Mouse (Mus musculus): ENCODE results near the gene Rhbdl3. TPM values are rescaled to one million over a fixed set of nuclear protein-coding genes. Genes with fewer than 3 reads are reported as not detected.

Rhbdl3 gene
- polyA plus RNA-seq, 1 experiment from 2014 or later: 3.1 TPM

DNA sequence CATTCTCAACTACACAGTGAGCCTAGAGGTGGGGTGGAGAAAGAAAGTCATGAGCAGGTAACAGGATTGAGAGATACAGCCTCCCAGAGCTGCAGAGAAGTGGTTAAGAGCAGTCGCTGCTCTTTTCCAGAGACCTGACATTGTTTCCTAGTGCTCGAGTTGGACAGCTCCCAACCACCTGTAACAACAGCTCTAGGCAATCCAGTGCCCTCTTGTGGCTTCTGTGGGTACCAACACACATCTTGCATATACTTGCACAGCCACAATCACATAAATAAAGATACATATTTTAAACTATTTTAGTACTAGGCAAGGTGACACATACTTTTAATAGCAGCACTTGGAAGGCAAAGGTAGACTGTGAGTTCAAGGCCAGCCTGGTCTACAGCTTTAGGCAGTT is 9.7 kb upstream of the Rhbdl3 start:
- H3K36me3 ChIP-seq (ENCODE audit: control insufficient read depth, insufficient read depth): no peaks in the 10 kb centered on the region
- peaks cover 11% of the 10 kb centered on the region for H3K27me3 ChIP-seq (ENCODE audit: control insufficient read depth, insufficient read depth, low read length)
- H3K4me2 ChIP-seq (ENCODE audit: low read depth, low read length): no peak overlapping the region
- WGBS: 63% methylated on average over 2 of the region's 2 CpGs
- peaks cover 22% of the 10 kb centered on the region for H3K4me1 ChIP-seq (ENCODE audit: control insufficient read depth, insufficient read depth, low read length)
- peaks cover 5% of the 10 kb centered on the region; the same call in 1 of the 2 replicates for H3K9me3 ChIP-seq (replicated peaks; ENCODE audit: control insufficient read depth, low read length)
- no peak overlapping the region for H3K4me3 ChIP-seq (ENCODE audit: low read length)
- no peak overlapping the region for H3K27ac ChIP-seq (ENCODE audit: low read length)
- no peak overlapping the region for H3K9ac ChIP-seq (ENCODE audit: low read length)
- no peak for ATAC-seq (replicated peaks; ENCODE audit: extremely low read depth, insufficient read depth, low FRiP score)

- Histone ChIP-seq H3K4me3 (ENCODE audit: low read length) (no peak overlapping the region), H3K36me3 (ENCODE audit: control insufficient read depth, insufficient read depth) (no peaks in the 10 kb centered on the region), H3K9me3 (replicated peaks; ENCODE audit: control insufficient read depth, low read length) (peaks cover 5% of the 10 kb centered on the region; the same call in 1 of the 2 replicates), H3K27ac (ENCODE audit: low read length) (no peak overlapping the region), H3K9ac (ENCODE audit: low read length) (no peak overlapping the region), H3K27me3 (ENCODE audit: control insufficient read depth, insufficient read depth, low read length) (peaks cover 22% of the 10 kb centered on the region), H3K4me1 (ENCODE audit: control insufficient read depth, insufficient read depth, low read length) (peaks cover 25% of the 10 kb centered on the region), H3K4me2 (ENCODE audit: low read depth, low read length) (no peak overlapping the region)
- WGBS: 58% methylated on average over 7 of the region's 7 CpGs
- no peak for ATAC-seq (replicated peaks; ENCODE audit: extremely low read depth, insufficient read depth, low FRiP score)
These were observed 8.2 kb upstream of the Rhbdl3 start for GRCm38 (mm10) chr11:80292463-80292862.

GRCm38 (mm10) chr11:80295066-80295465 is 5.6 kb upstream of the Rhbdl3 start:
- Histone ChIP-seq H3K4me3 (ENCODE audit: low read length) (no peak overlapping the region), H3K4me1 (ENCODE audit: control insufficient read depth, insufficient read depth, low read length) (peaks cover 18% of the 10 kb centered on the region), H3K4me2 (ENCODE audit: low read depth, low read length) (no peak overlapping the region), H3K27ac (ENCODE audit: low read length) (no peak overlapping the region), H3K9me3 (replicated peaks; ENCODE audit: control insufficient read depth, low read length) (peaks cover 5% of the 10 kb centered on the region; the same call in 1 of the 2 replicates), H3K9ac (ENCODE audit: low read length) (no peak overlapping the region), H3K27me3 (ENCODE audit: control insufficient read depth, insufficient read depth, low read length) (peaks cover 44% of the 10 kb centered on the region), H3K36me3 (ENCODE audit: control insufficient read depth, insufficient read depth) (no peaks in the 10 kb centered on the region)
- no peak for ATAC-seq (replicated peaks; ENCODE audit: extremely low read depth, insufficient read depth, low FRiP score)
- 16% methylated on average over 9 of the region's 9 CpGs for WGBS

- Histone ChIP-seq H3K4me2 (ENCODE audit: low read depth, low read length) (no peak overlapping the region; the same call in 1 of the 2 replicates), H3K4me3 (ENCODE audit: low read length) (no peak overlapping the region), H3K36me3 (ENCODE audit: control insufficient read depth, insufficient read depth) (no peaks in the 10 kb centered on the region), H3K27me3 (ENCODE audit: control insufficient read depth, insufficient read depth, low read length) (peaks cover 50% of the 10 kb centered on the region), H3K27ac (ENCODE audit: low read length) (no peak overlapping the region), H3K9ac (ENCODE audit: low read length) (no peak overlapping the region), H3K9me3 (replicated peaks; ENCODE audit: control insufficient read depth, low read length) (peaks cover 5% of the 10 kb centered on the region; the same call in 1 of the 2 replicates), H3K4me1 (ENCODE audit: control insufficient read depth, insufficient read depth, low read length) (peaks cover 16% of the 10 kb centered on the region)
- 0 out of 2 replicates have a peak, but pooled peaks have one; percentile 13 for ATAC-seq (replicated peaks; ENCODE audit: extremely low read depth, insufficient read depth, low FRiP score)
- WGBS: 15% methylated on average over 14 of the region's 14 CpGs
These were observed 4.9 kb upstream of the Rhbdl3 start for GRCm38 (mm10) chr11:80295785-80296184.

DNA sequence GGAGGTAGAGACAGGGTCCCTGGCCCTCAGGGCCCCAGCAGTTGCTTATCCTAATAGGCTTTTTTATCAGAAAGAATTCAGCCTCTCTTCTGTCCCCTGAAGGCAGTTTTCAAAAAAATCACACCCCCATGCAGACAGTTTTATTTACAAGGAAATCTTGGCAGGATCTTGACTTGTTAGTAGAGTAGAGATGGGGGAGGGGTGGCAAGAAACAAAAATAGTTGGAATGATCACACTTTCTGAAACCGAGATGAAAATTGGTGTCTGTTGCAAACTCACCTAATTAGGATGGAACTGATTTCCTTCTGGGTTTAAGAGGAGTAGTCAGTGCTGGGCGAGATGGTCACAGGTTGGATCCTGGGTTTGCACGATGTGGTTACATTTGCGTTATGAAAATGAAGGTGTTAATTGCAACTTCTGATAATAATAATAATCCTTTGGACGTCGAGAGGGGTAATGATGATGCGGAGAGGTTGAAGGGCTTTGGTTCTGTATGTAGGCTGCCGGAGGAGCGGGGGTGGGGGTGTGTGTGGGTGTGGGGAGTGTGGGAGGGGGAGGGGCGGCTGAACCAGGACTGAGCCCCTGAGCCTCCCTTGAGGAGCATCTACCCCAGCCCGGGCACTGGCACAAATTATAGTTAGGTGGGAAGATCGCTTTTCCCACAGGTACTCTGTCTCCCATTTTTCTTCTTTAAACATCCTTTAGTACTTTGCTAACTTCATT is 1.0 kb upstream of the Rhbdl3 start:
- H3K9ac ChIP-seq (ENCODE audit: low read length): no peak overlapping the region
- WGBS: 7% methylated on average over 12 of the region's 12 CpGs
- H3K4me1 ChIP-seq (ENCODE audit: control insufficient read depth, insufficient read depth, low read length): peaks cover 28% of the 10 kb centered on the region
- no peak for ATAC-seq (replicated peaks; ENCODE audit: extremely low read depth, insufficient read depth, low FRiP score)
- no peaks in the 10 kb centered on the region for H3K36me3 ChIP-seq (ENCODE audit: control insufficient read depth, insufficient read depth)
- H3K4me3 ChIP-seq (ENCODE audit: low read length): peak overlapping the region; percentile 72; the same call in 1 of the 2 replicates
- H3K27ac ChIP-seq (ENCODE audit: low read length): no peak overlapping the region
- H3K27me3 ChIP-seq (ENCODE audit: control insufficient read depth, insufficient read depth, low read length): peaks cover 64% of the 10 kb centered on the region
- H3K9me3 ChIP-seq (replicated peaks; ENCODE audit: control insufficient read depth, low read length): peaks cover 3% of the 10 kb centered on the region; the same call in 1 of the 2 replicates
- peak overlapping the region; percentile 99; the same call in 1 of the 2 replicates for H3K4me2 ChIP-seq (ENCODE audit: low read depth, low read length)

GRCm38 (mm10) chr11:80301316-80302045 is 769 bp downstream of the Rhbdl3 start:
- Histone ChIP-seq H3K4me1 (ENCODE audit: control insufficient read depth, insufficient read depth, low read length) (peaks cover 15% of the 10 kb centered on the region), H3K9me3 (replicated peaks; ENCODE audit: control insufficient read depth, low read length) (peaks cover 3% of the 10 kb centered on the region; the same call in 1 of the 2 replicates), H3K4me2 (ENCODE audit: low read depth, low read length) (peak overlapping the region; percentile 99), H3K9ac (ENCODE audit: low read length) (peak overlapping the region; percentile 76), H3K27me3 (ENCODE audit: control insufficient read depth, insufficient read depth, low read length) (peaks cover 57% of the 10 kb centered on the region), H3K4me3 (ENCODE audit: low read length) (peak overlapping the region; percentile 72), H3K36me3 (ENCODE audit: control insufficient read depth, insufficient read depth) (no peaks in the 10 kb centered on the region), H3K27ac (ENCODE audit: low read length) (peak overlapping the region; percentile 20; the same call in 1 of the 2 replicates)
- whole genome bisulfite sequencing: under 1% methylated on average over 53 of the region's 53 CpGs
- peak; percentile 55 for ATAC-seq (replicated peaks; ENCODE audit: extremely low read depth, insufficient read depth, low FRiP score)

DNA sequence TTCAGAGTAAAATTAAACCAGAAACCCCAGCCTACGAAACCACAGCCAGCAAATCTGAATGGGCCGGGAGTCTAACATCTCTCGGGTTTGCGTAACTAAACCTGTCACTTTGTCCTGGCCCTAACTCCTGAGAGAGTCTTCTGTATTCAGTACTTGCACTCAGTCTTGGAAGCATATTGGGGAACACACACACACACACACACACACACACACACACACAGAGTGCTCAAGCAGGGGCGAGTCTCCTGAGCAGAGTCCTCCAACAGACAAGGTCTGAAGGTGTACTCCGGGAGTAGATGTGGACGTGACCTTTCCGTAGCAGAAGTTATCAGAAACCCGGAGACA is 1.3 kb downstream of the Rhbdl3 start:
- Histone ChIP-seq H3K4me3 (ENCODE audit: low read length) (peak overlapping the region; percentile 72), H3K4me2 (ENCODE audit: low read depth, low read length) (peak overlapping the region; percentile 99), H3K9me3 (replicated peaks; ENCODE audit: control insufficient read depth, low read length) (peaks cover 3% of the 10 kb centered on the region; the same call in 1 of the 2 replicates), H3K9ac (ENCODE audit: low read length) (peak overlapping the region; percentile 76; the same call in 1 of the 2 replicates), H3K27me3 (ENCODE audit: control insufficient read depth, insufficient read depth, low read length) (peaks cover 55% of the 10 kb centered on the region), H3K36me3 (ENCODE audit: control insufficient read depth, insufficient read depth) (no peaks in the 10 kb centered on the region), H3K27ac (ENCODE audit: low read length) (no peak overlapping the region), H3K4me1 (ENCODE audit: control insufficient read depth, insufficient read depth, low read length) (peaks cover 15% of the 10 kb centered on the region)
- under 1% methylated on average over 9 of the region's 9 CpGs for WGBS
- no peak for ATAC-seq (replicated peaks; ENCODE audit: extremely low read depth, insufficient read depth, low FRiP score)

DNA sequence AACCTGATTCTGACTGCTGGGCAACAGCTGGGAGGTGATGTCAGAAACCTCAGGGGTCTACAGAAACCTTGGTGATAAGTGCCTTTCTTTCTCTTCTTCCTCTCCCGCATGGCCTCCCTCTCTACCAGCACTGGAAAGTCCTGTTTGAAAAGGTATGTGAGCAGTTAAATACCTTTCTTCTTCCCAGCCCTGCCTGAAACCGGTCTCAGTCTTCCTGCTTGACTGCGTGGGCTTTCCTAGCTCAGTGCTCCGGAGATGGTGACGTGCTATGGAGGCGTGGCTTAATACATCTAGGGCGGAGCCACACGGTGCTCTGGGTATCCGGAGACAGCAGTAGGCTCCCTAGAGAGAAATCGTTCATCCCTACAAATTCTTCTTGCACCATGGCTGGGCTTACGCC is 1.8 kb downstream of the Rhbdl3 start:
- no peak overlapping the region for H3K27ac ChIP-seq (ENCODE audit: low read length)
- peaks cover 49% of the 10 kb centered on the region for H3K27me3 ChIP-seq (ENCODE audit: control insufficient read depth, insufficient read depth, low read length)
- 4% methylated on average over 11 of the region's 11 CpGs for WGBS
- 0 out of 2 replicates have a peak, but pooled peaks have one; percentile 53 for ATAC-seq (replicated peaks; ENCODE audit: extremely low read depth, insufficient read depth, low FRiP score)
- H3K9me3 ChIP-seq (replicated peaks; ENCODE audit: control insufficient read depth, low read length): peaks cover 3% of the 10 kb centered on the region; the same call in 1 of the 2 replicates
- H3K36me3 ChIP-seq (ENCODE audit: control insufficient read depth, insufficient read depth): no peaks in the 10 kb centered on the region
- peak overlapping the region; percentile 99 for H3K4me2 ChIP-seq (ENCODE audit: low read depth, low read length)
- H3K9ac ChIP-seq (ENCODE audit: low read length): no peak overlapping the region
- peaks cover 15% of the 10 kb centered on the region for H3K4me1 ChIP-seq (ENCODE audit: control insufficient read depth, insufficient read depth, low read length)
- peak overlapping the region; percentile 72 for H3K4me3 ChIP-seq (ENCODE audit: low read length)

GRCm38 (mm10) chr11:80303746-80304145 is 3.0 kb downstream of the Rhbdl3 start:
- Histone ChIP-seq H3K4me2 (ENCODE audit: low read depth, low read length) (no peak overlapping the region), H3K27me3 (ENCODE audit: control insufficient read depth, insufficient read depth, low read length) (peaks cover 41% of the 10 kb centered on the region), H3K9ac (ENCODE audit: low read length) (no peak overlapping the region), H3K4me1 (ENCODE audit: control insufficient read depth, insufficient read depth, low read length) (peaks cover 15% of the 10 kb centered on the region), H3K4me3 (ENCODE audit: low read length) (no peak overlapping the region), H3K27ac (ENCODE audit: low read length) (no peak overlapping the region), H3K36me3 (ENCODE audit: control insufficient read depth, insufficient read depth) (no peaks in the 10 kb centered on the region), H3K9me3 (replicated peaks; ENCODE audit: control insufficient read depth, low read length) (peaks cover 3% of the 10 kb centered on the region; the same call in 1 of the 2 replicates)
- no peak for ATAC-seq (replicated peaks; ENCODE audit: extremely low read depth, insufficient read depth, low FRiP score)
- 77% methylated on average over 3 of the region's 3 CpGs for WGBS
